Mouse (Mus musculus): Measurements from ENCODE around the gene Ppm1h.

DNA sequence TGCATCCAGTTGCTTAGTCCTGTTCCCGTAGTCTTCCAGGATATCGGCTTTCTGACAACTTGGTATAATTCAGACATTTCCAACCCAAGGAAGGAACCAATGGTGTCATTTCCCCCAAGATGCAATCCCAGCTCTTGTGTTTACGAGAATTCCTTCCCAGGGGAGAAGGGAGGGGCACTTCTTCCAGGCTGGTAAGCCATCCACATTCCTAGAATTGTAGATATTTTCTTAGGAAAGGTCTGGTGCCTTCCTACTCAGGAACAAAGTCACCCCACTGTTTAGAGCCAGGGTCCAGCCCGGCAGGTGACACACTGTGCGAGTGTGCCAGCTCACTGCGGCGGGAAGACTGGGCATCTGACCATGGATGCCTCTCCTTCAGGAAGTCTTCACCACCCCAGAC is 264.2 kb downstream of the Ppm1h start:
- no peak for TF ChIP-seq CTCF (IDR thresholded peaks at IDR 0.05; ENCODE audit: low read depth)
- no peak for TF ChIP-seq EP300 (IDR thresholded peaks at IDR 0.05; ENCODE audit: low read depth)
